Mouse (Mus musculus) neural tube, embryonic 14.5 days (tissue): ENCODE data around the gene Tacr2. TPM values are rescaled to one million over a fixed set of nuclear protein-coding genes. Genes with fewer than 3 reads are reported as not detected.

Experiments used
- ATAC-seq: fragments of 200-750 bp; cut with Nextera tagmentation; 2 replicates; pipeline ENCODE4 v1.8.0; 2017; ENCODE audit warnings: low read depth, mild to moderate bottlenecking, moderate TSS enrichment, moderate library complexity
- H3K27ac ChIP-seq: fragments of 300-500 bp; sonication (generic); 2 replicates; pipeline ENCODE4 v1.5.1; 2014; ENCODE audit warnings: low read depth, mild to moderate bottlenecking, control low read depth, low read length, moderate library complexity, mixed read lengths
- H3K27me3 ChIP-seq: fragments of 300-500 bp; sonication (generic); 2 replicates; pipeline ENCODE4 v1.6.1; 2014; ENCODE audit warnings: low read length; ENCODE audit not compliant: control insufficient read depth, insufficient read depth
- H3K36me3 ChIP-seq: fragments of 300-500 bp; sonication (generic); 2 replicates; pipeline ENCODE4 v1.6.1; 2014; ENCODE audit warnings: low read length, mixed read lengths; ENCODE audit not compliant: control insufficient read depth, insufficient read depth
- H3K4me1 ChIP-seq: fragments of 300-500 bp; sonication (generic); 2 replicates; pipeline ENCODE4 v1.6.1; 2014; ENCODE audit warnings: low read length; ENCODE audit not compliant: control insufficient read depth, insufficient read depth
- H3K4me2 ChIP-seq: fragments of 300-500 bp; sonication (generic); 2 replicates; pipeline ENCODE4 v1.6.1; 2014; ENCODE audit warnings: mild to moderate bottlenecking, low read depth, low read length, control low read depth
- H3K4me3 ChIP-seq: fragments of 300-500 bp; sonication (generic); 2 replicates; pipeline ENCODE4 v1.5.1; 2014; ENCODE audit warnings: low read depth, low read length, control low read depth, mixed read lengths
- H3K9ac ChIP-seq: fragments of 300-500 bp; sonication (generic); replicated peaks from 2 replicates; pipeline ENCODE4 v1.6.1; 2014; ENCODE audit warnings: low read depth, mild to moderate bottlenecking, control low read depth, low read length, mixed read lengths
- H3K9me3 ChIP-seq: fragments of 300-500 bp; sonication (generic); 2 replicates; pipeline ENCODE4 v1.6.1; 2016; ENCODE audit warnings: low read length; ENCODE audit not compliant: control insufficient read depth
- WGBS: fragments of 180-500 bp; shearing (Covaris S2); extraction: QIAGEN DNeasy Blood & Tissue Kit; methylation state at CpG from one replicate; pipeline ENCODE4 v1.1.7; 2014; 5-methylcytosine and 5-hydroxymethylcytosine counted together
- polyA plus RNA-seq: library from polyadenylated mRNA; unstranded; fragments of >200 nt; fragmentation: Nextera tagmentation; extraction: Ambion mirVana; gene quantifications from 2 replicates; pipeline ENCODE4 v1.2.1, GENCODE M21; 2014

Tacr2 gene
- polyA plus RNA-seq, 1 experiment from 2014 or later = 0.46 TPM

- Histone ChIP-seq H3K9me3 (no peaks in the 10 kb centered on the region), H3K27ac (no peak overlapping the region), H3K4me3 (no peak overlapping the region), H3K4me1 (no peaks in the 10 kb centered on the region), H3K4me2 (no peak overlapping the region), H3K9ac (no peak overlapping the region), H3K36me3 (peaks cover 30% of the 10 kb centered on the region), H3K27me3 (no peaks in the 10 kb centered on the region)
- no peak for ATAC-seq
- 71% methylated on average over 9 of the region's 9 CpGs for WGBS
These were observed 30.5 kb downstream of the Tacr2 start for GRCm38 (mm10) chr10:62282782-62283181.

GRCm38 (mm10) chr10:62283206-62283792 lies 31.1 kb downstream of the Tacr2 start:
- ATAC-seq = no peak
- no peaks in the 10 kb centered on the region for H3K9me3 ChIP-seq
- H3K27me3 ChIP-seq = no peaks in the 10 kb centered on the region
- H3K4me2 ChIP-seq = no peak overlapping the region
- no peak overlapping the region for H3K9ac ChIP-seq
- H3K4me3 ChIP-seq = no peak overlapping the region
- WGBS = 76% methylated on average over 4 of the region's 4 CpGs
- H3K27ac ChIP-seq = no peak overlapping the region
- H3K4me1 ChIP-seq = no peaks in the 10 kb centered on the region
- peaks cover 32% of the 10 kb centered on the region for H3K36me3 ChIP-seq

GRCm38 (mm10) chr10:62287460-62288124 lies 35.4 kb downstream of the Tacr2 start:
- no peak for ATAC-seq
- Histone ChIP-seq H3K4me1 (no peaks in the 10 kb centered on the region), H3K9me3 (no peaks in the 10 kb centered on the region), H3K9ac (no peak overlapping the region), H3K4me3 (no peak overlapping the region), H3K27ac (no peak overlapping the region), H3K4me2 (no peak overlapping the region), H3K27me3 (no peaks in the 10 kb centered on the region), H3K36me3 (peaks cover 28% of the 10 kb centered on the region)
- WGBS = 76% methylated on average over 6 of the region's 6 CpGs

- Histone ChIP-seq H3K27ac (no peak overlapping the region), H3K9ac (no peak overlapping the region), H3K4me1 (no peaks in the 10 kb centered on the region), H3K27me3 (no peaks in the 10 kb centered on the region), H3K4me3 (no peak overlapping the region), H3K36me3 (peaks cover 18% of the 10 kb centered on the region), H3K9me3 (no peaks in the 10 kb centered on the region), H3K4me2 (no peak overlapping the region)
- no peak for ATAC-seq
- WGBS = 87% methylated on average over 4 of the region's 4 CpGs
These were observed 41.9 kb downstream of the Tacr2 start for GRCm38 (mm10) chr10:62294112-62294511.

GRCm38 (mm10) chr10:62296086-62296872 lies 44.0 kb downstream of the Tacr2 start:
- no peaks in the 10 kb centered on the region for H3K4me1 ChIP-seq
- no peak overlapping the region; the same call in 1 of the 2 replicates for H3K4me2 ChIP-seq
- no peaks in the 10 kb centered on the region for H3K9me3 ChIP-seq
- H3K4me3 ChIP-seq = no peak overlapping the region
- peaks cover 14% of the 10 kb centered on the region; the same call in 1 of the 2 replicates for H3K36me3 ChIP-seq
- no peak for ATAC-seq
- WGBS = 56% methylated on average over 23 of the region's 26 CpGs
- no peak overlapping the region for H3K27ac ChIP-seq
- no peak overlapping the region for H3K9ac ChIP-seq
- no peaks in the 10 kb centered on the region for H3K27me3 ChIP-seq

- no peak for ATAC-seq
- 87% methylated on average over 23 of the region's 23 CpGs for WGBS
These were observed 48.0 kb downstream of the Tacr2 start for GRCm38 (mm10) chr10:62300006-62300827.

GRCm38 (mm10) chr10:62305090-62305489 lies 52.9 kb downstream of the Tacr2 start:
- 94% methylated on average over 6 of the region's 6 CpGs for WGBS
- no peak overlapping the region for H3K9ac ChIP-seq
- no peaks in the 10 kb centered on the region for H3K27me3 ChIP-seq
- peaks cover 6% of the 10 kb centered on the region for H3K36me3 ChIP-seq
- H3K4me1 ChIP-seq = no peaks in the 10 kb centered on the region
- no peak overlapping the region for H3K27ac ChIP-seq
- no peak overlapping the region for H3K4me2 ChIP-seq
- no peak for ATAC-seq
- H3K9me3 ChIP-seq = no peaks in the 10 kb centered on the region
- no peak overlapping the region for H3K4me3 ChIP-seq

More at GRCm38 (mm10) chr10:62300006-62300827, 48.0 kb downstream of the Tacr2 start:
- no peak overlapping the region for H3K4me2 ChIP-seq
- H3K36me3 ChIP-seq = peaks cover 14% of the 10 kb centered on the region
- no peaks in the 10 kb centered on the region for H3K27me3 ChIP-seq
- no peak overlapping the region for H3K9ac ChIP-seq
- no peak overlapping the region for H3K4me3 ChIP-seq
- no peaks in the 10 kb centered on the region for H3K9me3 ChIP-seq
- no peaks in the 10 kb centered on the region for H3K4me1 ChIP-seq
- no peak overlapping the region for H3K27ac ChIP-seq

- no peak for ATAC-seq
- Histone ChIP-seq H3K4me3 (no peak overlapping the region), H3K9me3 (no peaks in the 10 kb centered on the region), H3K9ac (no peak overlapping the region), H3K4me1 (no peaks in the 10 kb centered on the region), H3K36me3 (peaks cover 6% of the 10 kb centered on the region), H3K27me3 (no peaks in the 10 kb centered on the region), H3K27ac (no peak overlapping the region), H3K4me2 (no peak overlapping the region)
- WGBS = 78% methylated on average over 3 of the region's 3 CpGs
These were observed 54.2 kb downstream of the Tacr2 start for GRCm38 (mm10) chr10:62306483-62306882.
